Mouse (Mus musculus) pancreas, adult 10 weeks (tissue): ENCODE data around the gene Cobll1. TPM values are rescaled to one million over a fixed set of nuclear protein-coding genes. Genes with fewer than 3 reads are reported as not detected.

Experiments
- polyA plus RNA-seq: library from polyadenylated mRNA; stranded (reverse); fragments of 350-450 nt; fragmentation: Illumina TruSeq; extraction: RNeasy Lipid Tissue Mini Kit (QIAGEN cat#74804); gene quantifications from one replicate; pipeline ENCODE4 v1.2.3, GENCODE M21; 2015; ENCODE audit warnings: low read depth, low replicate concordance; ENCODE audit not compliant: insufficient read depth

The Cobll1 gene
- polyA plus RNA-seq = 7.5 TPM

DNA sequence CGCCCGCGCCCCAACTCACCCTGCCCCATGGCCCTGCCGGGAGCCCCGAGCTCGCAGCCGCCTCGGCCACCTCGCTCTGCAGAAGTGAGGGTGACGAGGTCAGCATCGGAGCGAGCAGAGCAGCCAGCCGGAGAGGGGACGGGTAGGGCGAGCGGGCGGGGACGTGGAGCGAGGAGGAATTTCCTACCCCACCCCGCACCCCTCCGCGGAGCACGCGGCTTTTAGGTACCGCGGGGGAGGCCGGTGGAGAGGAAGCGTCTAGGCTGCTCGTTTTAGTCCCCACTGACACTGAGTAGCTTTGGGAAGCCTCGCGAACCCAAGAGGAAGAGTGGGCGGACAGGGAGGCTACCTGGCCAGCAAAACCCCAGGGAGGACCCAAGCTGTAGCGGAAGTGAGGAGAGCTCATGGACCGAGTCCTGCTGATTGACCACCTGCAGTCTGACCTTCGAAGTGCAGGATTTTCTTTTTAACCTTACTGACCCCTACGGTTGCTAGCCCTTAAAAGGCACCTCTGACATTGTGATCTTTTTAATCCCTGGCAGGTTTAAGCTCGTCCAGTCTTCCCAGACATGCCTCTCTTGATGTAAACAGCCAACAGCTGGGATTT is at the start of gene Cobll1:
TSS of gene Cobll1 (minus strand) at position 440 of the 607 bp plus-strand sequence.

Other genes with a start within 250 kb of the Cobll1 start
- gene Grb14, start 214.4 kb downstream of the Cobll1 start, polyA plus RNA-seq = 5.4 TPM
- 1.7 TPM for gene Slc38a11, start 124.6 kb upstream of the Cobll1 start, polyA plus RNA-seq